Mouse (Mus musculus): Measurements from ENCODE around the gene Gm4707. TPM values are rescaled to one million over a fixed set of nuclear protein-coding genes. Genes with fewer than 3 reads are reported as not detected.

Gm4707 gene
- 5.2 and 5.7 TPM in 2 replicates for polyA plus RNA-seq (2011; ENCODE audit: insufficient read depth, insufficient read length, low read depth, missing spikeins)

DNA sequence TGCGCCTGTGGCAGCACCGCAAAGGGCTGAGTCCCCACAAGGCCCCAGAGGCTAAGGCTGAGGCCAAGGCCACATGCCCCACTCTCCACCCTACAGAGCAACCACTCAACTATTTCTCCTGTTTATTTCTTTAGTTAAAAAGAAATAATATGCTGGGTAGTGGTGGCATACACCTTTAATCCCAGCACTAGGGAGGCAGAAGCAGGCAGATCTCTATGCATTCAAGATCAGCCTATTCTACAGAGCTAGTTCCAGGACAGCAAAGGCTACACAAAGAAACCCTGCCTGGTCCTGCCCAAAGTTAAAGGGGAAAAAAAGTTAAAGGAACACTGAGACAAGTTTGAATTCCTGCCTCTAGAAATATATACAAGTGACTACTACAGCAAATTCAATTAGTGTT, at the start of gene Gm4707:
Gene Gm4707 (minus strand): TSS at position 101 of the 400 bp plus-strand sequence.
- H3K36me3 ChIP-seq (ENCODE audit: control insufficient read depth, insufficient read depth, low read length, poor library complexity, severe bottlenecking) = peaks cover 8% of the 10 kb centered on the region
- H3K27ac ChIP-seq (ENCODE audit: insufficient read depth, low read length) = no peak within 1 kb of the TSS
- H3K9ac ChIP-seq (ENCODE audit: low read depth, poor library complexity, severe bottlenecking) = no peak within 1 kb of the TSS
- H3K27me3 ChIP-seq (ENCODE audit: control insufficient read depth, insufficient read depth, low read length, poor library complexity, severe bottlenecking) = no peaks in the 10 kb centered on the region
- H3K9me3 ChIP-seq (replicated peaks; ENCODE audit: control insufficient read depth, insufficient read depth, low read length, poor library complexity, severe bottlenecking) = no peaks in the 10 kb centered on the region
- no peaks in the 10 kb centered on the region for H3K4me1 ChIP-seq (ENCODE audit: control insufficient read depth, insufficient read depth, low read length)
- no peak for TF ChIP-seq CTCF (IDR thresholded peaks at IDR 0.05; ENCODE audit: low read depth, low read length)
- no peak for TF ChIP-seq EP300 (IDR thresholded peaks at IDR 0.05; ENCODE audit: insufficient read depth, low read depth, low read length)
- no peak for TF ChIP-seq POLR2A (IDR thresholded peaks at IDR 0.05; ENCODE audit: insufficient read depth, low read length)
- no peak within 1 kb of the TSS for H3K4me3 ChIP-seq (ENCODE audit: low read depth, low read length)

DNA sequence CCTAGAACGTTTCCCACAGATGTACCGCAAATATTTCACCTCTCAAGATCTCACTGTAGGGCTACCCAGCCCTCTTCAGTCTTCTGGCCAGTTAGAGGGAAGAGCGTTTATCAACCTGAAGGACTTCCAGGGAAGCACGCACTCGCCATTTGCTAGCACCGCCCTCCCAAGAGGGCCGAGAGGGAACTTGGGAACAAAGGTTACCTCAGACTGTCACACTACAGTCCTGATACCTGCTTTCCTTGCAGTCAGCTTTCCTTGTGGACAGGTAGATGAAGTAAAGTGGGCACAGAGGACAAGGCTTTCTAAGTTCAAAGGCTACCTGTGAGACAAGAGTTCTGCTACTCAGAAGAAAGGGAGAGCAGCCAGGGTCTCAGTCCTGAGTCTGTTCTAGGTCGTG, 47.1 kb upstream of the Gm4707 start:
- Histone ChIP-seq H3K27me3 (ENCODE audit: control insufficient read depth, insufficient read depth, low read length, poor library complexity, severe bottlenecking) (no peaks in the 10 kb centered on the region), H3K9ac (ENCODE audit: low read depth, poor library complexity, severe bottlenecking) (no peak overlapping the region), H3K4me3 (ENCODE audit: low read depth, low read length) (no peak overlapping the region), H3K27ac (ENCODE audit: insufficient read depth, low read length) (no peak overlapping the region), H3K4me1 (ENCODE audit: control insufficient read depth, insufficient read depth, low read length) (no peaks in the 10 kb centered on the region), H3K36me3 (ENCODE audit: control insufficient read depth, insufficient read depth, low read length, poor library complexity, severe bottlenecking) (peaks cover 53% of the 10 kb centered on the region), H3K9me3 (replicated peaks; ENCODE audit: control insufficient read depth, insufficient read depth, low read length, poor library complexity, severe bottlenecking) (no peaks in the 10 kb centered on the region)
- TF ChIP-seq POLR2A (IDR thresholded peaks at IDR 0.05; ENCODE audit: insufficient read depth, low read length) (no peak), CTCF (IDR thresholded peaks at IDR 0.05; ENCODE audit: low read depth, low read length) (no peak), EP300 (IDR thresholded peaks at IDR 0.05; ENCODE audit: insufficient read depth, low read depth, low read length) (no peak)

DNA sequence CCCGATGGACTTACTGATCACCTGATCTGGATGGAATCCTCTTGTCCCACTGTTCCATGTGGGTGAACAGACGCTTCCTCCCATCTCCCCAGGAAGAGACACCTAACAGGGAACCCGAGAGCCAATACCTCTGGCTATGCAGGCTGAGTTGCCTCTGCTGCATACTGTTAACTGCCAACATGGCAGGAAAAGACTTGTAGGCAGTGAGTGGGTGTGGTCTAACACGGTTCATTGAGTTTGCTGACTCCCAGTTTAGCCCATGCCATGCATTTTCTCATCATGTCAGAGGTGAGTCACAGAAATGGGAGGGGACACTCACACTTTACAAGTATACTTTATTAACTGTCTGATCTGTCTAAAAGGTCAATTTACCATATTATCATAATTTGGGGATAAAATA, 36.1 kb upstream of the Gm4707 start:
- Histone ChIP-seq H3K9me3 (replicated peaks; ENCODE audit: control insufficient read depth, insufficient read depth, low read length, poor library complexity, severe bottlenecking) (no peaks in the 10 kb centered on the region), H3K4me3 (ENCODE audit: low read depth, low read length) (no peak overlapping the region), H3K9ac (ENCODE audit: low read depth, poor library complexity, severe bottlenecking) (no peak overlapping the region), H3K27me3 (ENCODE audit: control insufficient read depth, insufficient read depth, low read length, poor library complexity, severe bottlenecking) (no peaks in the 10 kb centered on the region), H3K27ac (ENCODE audit: insufficient read depth, low read length) (no peak overlapping the region), H3K4me1 (ENCODE audit: control insufficient read depth, insufficient read depth, low read length) (no peaks in the 10 kb centered on the region), H3K36me3 (ENCODE audit: control insufficient read depth, insufficient read depth, low read length, poor library complexity, severe bottlenecking) (peaks cover 24% of the 10 kb centered on the region)
- TF ChIP-seq EP300 (IDR thresholded peaks at IDR 0.05; ENCODE audit: insufficient read depth, low read depth, low read length) = no peak
- TF ChIP-seq POLR2A (IDR thresholded peaks at IDR 0.05; ENCODE audit: insufficient read depth, low read length) = no peak
- no peak for TF ChIP-seq CTCF (IDR thresholded peaks at IDR 0.05; ENCODE audit: low read depth, low read length)

DNA sequence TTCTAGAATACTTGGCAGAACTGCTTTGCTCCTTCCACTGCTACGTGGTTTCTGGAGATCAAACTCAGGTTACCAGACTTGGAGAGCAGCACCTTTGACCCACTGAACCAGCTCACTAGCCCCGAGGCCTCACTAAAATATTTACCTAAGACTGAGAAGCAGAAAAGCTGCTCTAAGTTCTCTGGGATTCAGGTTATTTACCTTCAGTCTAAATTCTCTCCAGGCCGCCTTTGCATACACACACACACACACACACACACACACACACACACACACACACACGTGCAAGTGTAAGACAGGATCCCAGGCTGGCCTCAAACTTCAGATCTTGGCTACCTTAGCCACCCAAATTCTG, 31.6 kb upstream of the Gm4707 start:
- Histone ChIP-seq H3K4me3 (ENCODE audit: low read depth, low read length) (no peak overlapping the region), H3K27ac (ENCODE audit: insufficient read depth, low read length) (no peak overlapping the region), H3K4me1 (ENCODE audit: control insufficient read depth, insufficient read depth, low read length) (no peaks in the 10 kb centered on the region), H3K27me3 (ENCODE audit: control insufficient read depth, insufficient read depth, low read length, poor library complexity, severe bottlenecking) (no peaks in the 10 kb centered on the region), H3K9me3 (replicated peaks; ENCODE audit: control insufficient read depth, insufficient read depth, low read length, poor library complexity, severe bottlenecking) (no peaks in the 10 kb centered on the region), H3K36me3 (ENCODE audit: control insufficient read depth, insufficient read depth, low read length, poor library complexity, severe bottlenecking) (no peaks in the 10 kb centered on the region), H3K9ac (ENCODE audit: low read depth, poor library complexity, severe bottlenecking) (no peak overlapping the region)
- TF ChIP-seq EP300 (IDR thresholded peaks at IDR 0.05; ENCODE audit: insufficient read depth, low read depth, low read length) (no peak), CTCF (IDR thresholded peaks at IDR 0.05; ENCODE audit: low read depth, low read length) (no peak), POLR2A (IDR thresholded peaks at IDR 0.05; ENCODE audit: insufficient read depth, low read length) (no peak)

DNA sequence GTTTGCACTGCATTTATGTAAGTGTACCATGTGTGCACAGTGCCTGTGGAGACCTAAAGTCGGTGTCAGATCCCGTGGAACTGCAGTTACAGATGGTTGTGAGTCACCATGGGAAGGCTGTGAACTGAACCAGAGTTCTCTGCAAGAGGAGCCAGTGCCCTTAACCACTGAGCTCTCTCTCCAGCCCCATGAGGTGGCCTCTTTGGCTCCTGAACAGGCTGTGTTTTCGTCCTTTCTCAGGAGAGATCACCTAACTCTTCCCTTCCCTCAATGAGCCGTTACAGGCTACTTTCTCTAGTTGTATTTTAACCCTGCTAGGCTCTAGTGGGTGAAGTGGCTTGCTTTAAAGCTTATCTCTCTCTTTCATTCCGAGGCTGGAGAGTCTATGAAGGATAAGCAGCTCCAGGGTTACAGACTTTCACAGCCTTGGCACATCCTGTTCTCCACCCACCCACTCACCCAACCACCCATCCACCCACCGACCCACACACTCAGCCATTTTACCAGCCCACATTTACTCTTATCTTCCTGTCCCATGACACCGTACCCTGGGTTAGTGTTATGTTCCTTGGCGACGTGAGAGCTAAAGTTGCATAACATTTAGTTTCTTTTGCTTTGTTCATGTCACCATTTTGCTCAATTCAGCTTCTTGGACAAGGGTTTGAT, 31.1 kb upstream of the Gm4707 start:
- no peaks in the 10 kb centered on the region for H3K9me3 ChIP-seq (replicated peaks; ENCODE audit: control insufficient read depth, insufficient read depth, low read length, poor library complexity, severe bottlenecking)
- no peaks in the 10 kb centered on the region for H3K36me3 ChIP-seq (ENCODE audit: control insufficient read depth, insufficient read depth, low read length, poor library complexity, severe bottlenecking)
- H3K27ac ChIP-seq (ENCODE audit: insufficient read depth, low read length) = no peak overlapping the region
- no peak overlapping the region for H3K4me3 ChIP-seq (ENCODE audit: low read depth, low read length)
- H3K4me1 ChIP-seq (ENCODE audit: control insufficient read depth, insufficient read depth, low read length) = no peaks in the 10 kb centered on the region
- TF ChIP-seq CTCF (IDR thresholded peaks at IDR 0.05; ENCODE audit: low read depth, low read length) (no peak), POLR2A (IDR thresholded peaks at IDR 0.05; ENCODE audit: insufficient read depth, low read length) (no peak), EP300 (IDR thresholded peaks at IDR 0.05; ENCODE audit: insufficient read depth, low read depth, low read length) (no peak)
- no peaks in the 10 kb centered on the region for H3K27me3 ChIP-seq (ENCODE audit: control insufficient read depth, insufficient read depth, low read length, poor library complexity, severe bottlenecking)
- H3K9ac ChIP-seq (ENCODE audit: low read depth, poor library complexity, severe bottlenecking) = no peak overlapping the region

DNA sequence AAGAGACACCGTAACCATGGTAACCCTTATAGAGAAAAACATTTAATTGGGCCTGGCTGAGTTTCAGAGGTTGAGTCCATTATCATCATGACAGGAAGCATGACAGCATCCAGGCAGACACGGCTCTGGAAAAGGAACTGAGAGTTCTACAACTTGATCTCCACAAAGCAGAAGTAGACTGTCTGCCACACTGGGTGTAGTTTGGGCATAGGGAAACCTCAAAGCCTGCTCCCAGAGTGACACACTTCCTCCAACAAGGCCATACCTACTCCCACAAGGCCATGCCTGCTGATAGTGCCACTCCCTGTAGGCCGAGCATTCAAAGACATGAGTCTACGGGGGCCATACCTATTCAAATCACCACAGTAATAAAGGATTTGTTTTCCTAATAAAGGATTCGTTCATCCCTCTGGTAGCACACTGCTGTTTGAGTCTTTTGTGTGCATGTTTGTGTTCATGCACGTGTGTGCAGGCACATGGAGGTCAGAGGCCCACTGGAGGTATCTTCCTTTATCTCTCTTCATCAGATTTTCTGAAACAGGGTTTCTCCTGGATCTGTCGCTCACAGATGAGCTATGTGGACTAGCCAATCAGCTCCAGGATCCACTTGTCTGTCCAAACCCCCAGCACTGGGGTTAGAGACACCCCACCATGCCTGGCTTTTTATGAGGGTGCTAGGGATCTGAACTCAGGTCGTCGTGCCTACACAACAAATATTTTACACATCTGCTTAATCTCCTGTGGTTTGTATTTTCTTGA, 30.2 kb upstream of the Gm4707 start:
- Histone ChIP-seq H3K4me1 (ENCODE audit: control insufficient read depth, insufficient read depth, low read length) (no peaks in the 10 kb centered on the region), H3K9me3 (replicated peaks; ENCODE audit: control insufficient read depth, insufficient read depth, low read length, poor library complexity, severe bottlenecking) (no peaks in the 10 kb centered on the region), H3K36me3 (ENCODE audit: control insufficient read depth, insufficient read depth, low read length, poor library complexity, severe bottlenecking) (no peaks in the 10 kb centered on the region)

More for the DNA sequence above, 30.2 kb upstream of the Gm4707 start:
- H3K4me3 ChIP-seq (ENCODE audit: low read depth, low read length) = no peak overlapping the region
- TF ChIP-seq EP300 (IDR thresholded peaks at IDR 0.05; ENCODE audit: insufficient read depth, low read depth, low read length) = no peak
- TF ChIP-seq CTCF (IDR thresholded peaks at IDR 0.05; ENCODE audit: low read depth, low read length) = no peak
- TF ChIP-seq POLR2A (IDR thresholded peaks at IDR 0.05; ENCODE audit: insufficient read depth, low read length) = no peak
- H3K9ac ChIP-seq (ENCODE audit: low read depth, poor library complexity, severe bottlenecking) = no peak overlapping the region
- no peaks in the 10 kb centered on the region for H3K27me3 ChIP-seq (ENCODE audit: control insufficient read depth, insufficient read depth, low read length, poor library complexity, severe bottlenecking)
- no peak overlapping the region for H3K27ac ChIP-seq (ENCODE audit: insufficient read depth, low read length)
